Mouse (Mus musculus) v-Abl transformed pro-B cells (cell line): ENCODE data around the gene Ufsp2.

Experiments used
- in situ Hi-C, 2 experiments: fragments of 400-800 bp; cut with MboI; formaldehyde crosslinking; loops; one replicate each; pipeline ENCODE4 v1.15.1; 2025; ENCODE audit not compliant: unreplicated experiment in 2 of 2

The Ufsp2 gene

GRCm38 (mm10) chr8:45975126-45975836 lies at the start of gene Ufsp2, which contains the start of gene 1700029J07Rik:
Ufsp2 (plus strand) TSS chr8:45975528.
1700029J07Rik (minus strand) TSS chr8:45975252.
- in situ Hi-C loops: loop anchor here (25.0 kb wide), 4 partner anchors 537 to 1712 kb away; partner anchors contain the start of genes Ing2 (in 1 of the 2), Rwdd4a (in 1 of the 2) and Trappc11 (in 1 of the 2)

- in situ Hi-C loops: loop anchor here (5.0 to 25.0 kb wide), 5 partner anchors 117 to 872 kb away; partner anchors contain the start of gene Mtnr1a (in 2 of the 2)
Measured at GRCm38 (mm10) chr8:45934582-45935014, 40.7 kb upstream of the Ufsp2 start, which contains the start of gene Ccdc110. Ccdc110 (plus strand) TSS chr8:45934619.

- in situ Hi-C loops: loop anchor here (5.0 to 25.0 kb wide), 4 partner anchors 300 to 875 kb away; partner anchors contain the start of gene Mtnr1a (in 2 of the 2)
Measured at GRCm38 (mm10) chr8:45936986-45937385, 38.3 kb upstream of the Ufsp2 start.

GRCm38 (mm10) chr8:45946283-45946682 lies 29.0 kb upstream of the Ufsp2 start:
- in situ Hi-C loops: loop anchor here (25.0 kb wide), 2 partner anchors 309 to 884 kb away; partner anchors contain the start of gene Mtnr1a (in 2 of the 2)

GRCm38 (mm10) chr8:45950622-45951021 lies 24.7 kb upstream of the Ufsp2 start:
- in situ Hi-C loops: loop anchor here in 1 of 2 experiments (25.0 kb wide), 1 partner anchor 1587 kb away; the partner anchor contains the start of genes Rwdd4a and Trappc11

- in situ Hi-C loops: loop anchor here in 1 of 2 experiments (25.0 kb wide), 1 partner anchor 1566 kb away; the partner anchor contains the start of genes Rwdd4a and Trappc11
Measured at GRCm38 (mm10) chr8:45970894-45971293, 4.4 kb upstream of the Ufsp2 start.

GRCm38 (mm10) chr8:45973988-45974505 lies 1.3 kb upstream of the Ufsp2 start:
- in situ Hi-C loops: loop anchor here in 1 of 2 experiments (25.0 kb wide), 1 partner anchor 1563 kb away; the partner anchor contains the start of genes Rwdd4a and Trappc11

- in situ Hi-C loops: loop anchor here (25.0 kb wide), 4 partner anchors 536 to 1711 kb away; partner anchors contain the start of genes Ing2 (in 1 of the 2), Rwdd4a (in 1 of the 2) and Trappc11 (in 1 of the 2)
Measured at GRCm38 (mm10) chr8:45975837-45976468, 625 bp downstream of the Ufsp2 start.

GRCm38 (mm10) chr8:45986665-45987064 lies 11.3 kb downstream of the Ufsp2 start:
- in situ Hi-C loops: loop anchor here (25.0 kb wide), 4 partner anchors 526 to 1701 kb away; partner anchors contain the start of genes Ing2 (in 1 of the 2), Rwdd4a (in 1 of the 2) and Trappc11 (in 1 of the 2)

GRCm38 (mm10) chr8:45988189-45988588 lies 12.9 kb downstream of the Ufsp2 start:
- in situ Hi-C loops: loop anchor here (25.0 kb wide), 4 partner anchors 524 to 1699 kb away; partner anchors contain the start of genes Ing2 (in 1 of the 2), Rwdd4a (in 1 of the 2) and Trappc11 (in 1 of the 2)

- in situ Hi-C loops: loop anchor here (10.0 to 25.0 kb wide), 6 partner anchors 174 to 1697 kb away; partner anchors contain the start of genes Ing2 (in 2 of the 2), Rwdd4a (in 1 of the 2) and Trappc11 (in 1 of the 2)
Measured at GRCm38 (mm10) chr8:45990631-45991310, 15.4 kb downstream of the Ufsp2 start.

- in situ Hi-C loops: loop anchor here (10.0 to 25.0 kb wide), 6 partner anchors 171 to 1693 kb away; partner anchors contain the start of genes Ing2 (in 2 of the 2), Rwdd4a (in 1 of the 2) and Trappc11 (in 1 of the 2)
Measured at GRCm38 (mm10) chr8:45994111-45994510, 18.8 kb downstream of the Ufsp2 start.

GRCm38 (mm10) chr8:45995576-45995975 lies 20.2 kb downstream of the Ufsp2 start:
- in situ Hi-C loops: loop anchor here (5.0 to 25.0 kb wide), 7 partner anchors 157 to 1692 kb away; partner anchors contain the start of genes Ing2 (in 2 of the 2), Cfap97 (in 1 of the 2), Rwdd4a (in 1 of the 2) and Snx25 (in 1 of the 2)

- in situ Hi-C loops: loop anchor here (5.0 to 25.0 kb wide), 7 partner anchors 154 to 1689 kb away; partner anchors contain the start of genes Ing2 (in 2 of the 2), Cfap97 (in 1 of the 2), Rwdd4a (in 1 of the 2) and Snx25 (in 1 of the 2)
Measured at GRCm38 (mm10) chr8:45998228-45998627, 22.9 kb downstream of the Ufsp2 start.

GRCm38 (mm10) chr8:45999138-45999783 lies 23.9 kb downstream of the Ufsp2 start, which contains the start of gene Lrp2bp:
Lrp2bp (plus strand) TSS chr8:45999303.
- in situ Hi-C loops: loop anchor here (5.0 to 25.0 kb wide), 7 partner anchors 153 to 1688 kb away; partner anchors contain the start of genes Ing2 (in 2 of the 2), Cfap97 (in 1 of the 2), Rwdd4a (in 1 of the 2) and Snx25 (in 1 of the 2)

GRCm38 (mm10) chr8:45999784-46000705 lies 24.7 kb downstream of the Ufsp2 start:
- in situ Hi-C loops: loop anchor here (5.0 to 25.0 kb wide), 8 partner anchors 145 to 1687 kb away; partner anchors contain the start of genes Ing2 (in 2 of the 2), Cfap97 (in 1 of the 2), Rwdd4a (in 1 of the 2) and Snx25 (in 1 of the 2)

- in situ Hi-C loops: loop anchor here in 1 of 2 experiments (10.0 kb wide), 1 partner anchor 139 kb away; no protein-coding TSS in a partner anchor
Measured at GRCm38 (mm10) chr8:46005596-46005995, 30.3 kb downstream of the Ufsp2 start, which contains the start of gene Ankrd37. Ankrd37 (minus strand) TSS chr8:46005707.
